Mouse (Mus musculus): ENCODE data around the gene Gldn. TPM values are rescaled to one million over a fixed set of nuclear protein-coding genes. Genes with fewer than 3 reads are reported as not detected.

Gldn gene
- polyA plus RNA-seq, 1 experiment from 2014 or later, result 0.04 TPM

DNA sequence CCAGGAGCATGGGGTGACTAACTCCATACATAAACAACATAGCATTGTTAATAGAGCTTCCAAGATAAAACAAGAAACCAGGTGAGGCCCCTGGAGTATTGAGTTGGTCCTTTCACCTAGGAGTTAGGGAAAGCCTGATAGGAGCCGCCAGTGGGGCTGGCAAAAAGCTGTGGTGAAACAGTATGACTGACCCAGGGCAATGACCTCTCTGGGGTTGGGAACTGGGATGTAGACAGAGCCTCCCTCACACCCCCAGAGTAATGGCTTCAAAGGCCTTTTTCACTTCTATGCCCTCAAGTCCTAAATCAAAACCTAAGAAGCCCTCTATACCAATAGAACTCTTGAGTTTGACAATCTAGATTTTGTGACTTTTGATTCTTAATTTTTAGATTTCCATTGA lies 21.9 kb downstream of the Gldn start:
- Histone ChIP-seq H3K4me2 (no peak overlapping the region), H3K9me3 (replicated peaks) (no peaks in the 10 kb centered on the region), H3K4me1 (no peaks in the 10 kb centered on the region), H3K4me3 (no peak overlapping the region), H3K9ac (no peak overlapping the region), H3K36me3 (no peaks in the 10 kb centered on the region), H3K27ac (no peak overlapping the region), H3K27me3 (replicated peaks) (no peaks in the 10 kb centered on the region)
- ATAC-seq, result no peak
- WGBS (ENCODE audit: insufficient replicate concordance), result 60% methylated on average over 1 of the region's 1 CpGs

DNA sequence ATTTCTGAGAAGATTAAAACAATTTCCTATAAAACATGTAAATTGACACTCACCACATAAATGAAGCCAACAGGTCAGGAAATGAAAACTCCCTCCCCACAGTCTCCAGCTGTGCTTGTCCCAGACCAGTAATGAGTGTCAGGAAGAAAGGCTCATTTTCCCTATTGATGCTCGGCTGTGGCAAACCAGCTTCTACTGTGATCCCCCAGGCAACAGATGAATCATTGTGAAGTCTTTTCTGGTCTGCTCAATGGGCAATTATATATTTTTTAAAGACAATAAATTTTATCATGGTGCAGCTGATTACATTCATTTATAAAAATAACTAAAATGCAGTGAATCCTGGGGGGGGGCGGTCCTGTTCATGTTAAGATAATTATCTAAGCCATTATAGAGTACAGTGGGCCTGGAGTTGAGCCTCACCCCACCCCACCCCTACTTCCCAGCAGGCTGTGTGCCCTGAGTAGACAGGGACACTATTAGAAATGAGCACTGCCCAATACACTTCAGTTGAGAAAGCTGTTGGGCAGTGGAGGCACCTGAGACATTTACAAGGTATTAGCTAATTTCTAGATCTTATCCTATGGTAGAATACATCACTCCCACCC lies 22.6 kb downstream of the Gldn start:
- H3K9me3 ChIP-seq (replicated peaks), result no peaks in the 10 kb centered on the region
- no peak overlapping the region for H3K9ac ChIP-seq
- H3K4me2 ChIP-seq, result no peak overlapping the region
- H3K36me3 ChIP-seq, result no peaks in the 10 kb centered on the region
- H3K27me3 ChIP-seq (replicated peaks), result no peaks in the 10 kb centered on the region
- no peak overlapping the region for H3K27ac ChIP-seq
- H3K4me3 ChIP-seq, result no peak overlapping the region
- H3K4me1 ChIP-seq, result no peaks in the 10 kb centered on the region
- no peak for ATAC-seq
- WGBS (ENCODE audit: insufficient replicate concordance), result 62% methylated on average over 2 of the region's 2 CpGs

DNA sequence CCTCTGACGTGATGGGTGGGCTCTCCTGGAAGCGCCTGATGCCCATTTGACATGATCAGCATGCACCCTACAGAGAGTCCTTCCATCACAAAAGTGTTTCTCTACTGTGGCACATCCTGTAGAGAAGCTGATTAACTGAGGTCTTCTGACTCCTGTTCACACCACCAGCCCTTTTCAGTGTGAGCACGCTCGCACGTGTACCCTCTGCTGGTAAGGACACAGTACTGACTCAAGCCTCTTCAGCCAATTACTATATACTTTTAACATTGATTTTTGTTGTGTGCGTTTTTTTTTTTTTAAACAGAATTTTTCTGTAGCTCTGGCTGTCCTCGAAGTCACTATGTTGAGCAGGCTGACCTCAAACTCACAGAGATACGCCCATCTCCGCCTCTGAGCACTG lies 30.1 kb downstream of the Gldn start:
- Histone ChIP-seq H3K4me3 (no peak overlapping the region), H3K9me3 (replicated peaks) (no peaks in the 10 kb centered on the region), H3K27me3 (replicated peaks) (no peaks in the 10 kb centered on the region), H3K27ac (no peak overlapping the region), H3K9ac (no peak overlapping the region), H3K4me2 (no peak overlapping the region), H3K36me3 (no peaks in the 10 kb centered on the region), H3K4me1 (no peaks in the 10 kb centered on the region)
- ATAC-seq, result no peak
- WGBS (ENCODE audit: insufficient replicate concordance), result 64% methylated on average over 9 of the region's 9 CpGs

DNA sequence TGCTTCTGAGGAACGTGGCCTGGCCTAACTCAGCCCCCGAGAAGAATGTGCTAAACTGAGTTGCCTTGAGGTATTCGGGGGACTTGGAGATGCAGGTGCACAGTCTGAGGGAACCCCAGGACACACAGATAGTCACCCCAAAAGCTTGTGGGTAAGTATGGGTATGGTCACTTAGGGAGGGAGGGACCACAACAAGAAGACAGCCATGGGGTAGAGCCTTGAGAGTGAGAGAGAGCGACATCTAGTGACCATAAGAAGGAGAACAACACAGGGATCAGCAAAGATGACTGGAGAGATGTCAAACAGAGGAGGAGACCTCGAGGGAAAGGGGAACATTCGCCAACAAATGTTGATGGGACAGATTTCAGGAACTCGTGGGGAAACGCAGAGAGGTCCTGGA lies 37.2 kb downstream of the Gldn start:
- no peaks in the 10 kb centered on the region for H3K27me3 ChIP-seq (replicated peaks)
- no peak overlapping the region for H3K4me3 ChIP-seq
- H3K9ac ChIP-seq, result no peak overlapping the region
- H3K4me1 ChIP-seq, result no peaks in the 10 kb centered on the region
- H3K36me3 ChIP-seq, result no peaks in the 10 kb centered on the region
- ATAC-seq, result no peak
- no peak overlapping the region for H3K4me2 ChIP-seq
- H3K27ac ChIP-seq, result no peak overlapping the region
- WGBS (ENCODE audit: insufficient replicate concordance), result 33% methylated on average over 8 of the region's 8 CpGs
- H3K9me3 ChIP-seq (replicated peaks), result no peaks in the 10 kb centered on the region

DNA sequence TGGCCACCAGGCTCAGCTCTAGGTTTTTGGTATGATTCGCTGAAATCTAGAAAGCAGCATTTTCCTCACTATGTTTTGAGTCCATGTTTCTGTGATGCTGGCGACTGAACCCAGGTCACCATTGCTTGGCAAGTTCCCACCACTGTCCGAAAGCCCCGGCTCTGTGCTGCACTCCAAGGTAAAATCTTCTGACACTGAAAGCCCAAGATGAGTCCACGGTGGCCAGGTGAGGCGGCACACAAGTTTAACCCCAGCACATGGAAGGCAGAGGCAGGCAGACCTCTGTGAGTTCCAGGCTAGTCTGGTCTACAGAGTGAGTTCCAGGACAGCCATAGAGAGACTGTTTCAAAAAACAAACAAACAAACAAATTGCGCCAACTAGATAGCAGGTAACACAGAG lies 42.9 kb downstream of the Gldn start:
- no peak overlapping the region for H3K4me2 ChIP-seq
- 69% methylated on average over 7 of the region's 7 CpGs for WGBS (ENCODE audit: insufficient replicate concordance)
- H3K27ac ChIP-seq, result no peak overlapping the region
- no peak overlapping the region for H3K4me3 ChIP-seq
- H3K27me3 ChIP-seq (replicated peaks), result no peaks in the 10 kb centered on the region
- no peak overlapping the region for H3K9ac ChIP-seq
- ATAC-seq, result no peak
- no peaks in the 10 kb centered on the region for H3K36me3 ChIP-seq
- H3K4me1 ChIP-seq, result no peaks in the 10 kb centered on the region
- H3K9me3 ChIP-seq (replicated peaks), result no peaks in the 10 kb centered on the region

DNA sequence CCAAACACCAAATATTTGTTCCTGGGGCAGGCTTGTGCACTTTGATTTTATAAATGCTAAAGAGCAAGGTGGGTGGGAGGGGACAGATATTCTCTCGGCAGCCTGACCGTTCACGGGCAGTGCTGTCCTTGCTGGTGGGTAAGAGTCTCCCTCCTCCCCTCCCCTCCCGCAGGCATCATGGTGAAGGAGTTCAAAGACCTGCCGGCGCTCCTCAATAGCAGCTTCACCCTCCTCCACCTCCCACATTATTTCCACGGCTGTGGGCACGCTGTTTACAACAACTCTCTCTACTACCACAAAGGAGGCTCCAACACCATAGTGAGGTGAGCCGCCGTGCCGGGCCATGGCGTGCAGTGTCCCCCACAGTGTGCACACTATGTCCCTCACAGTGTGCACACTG lies 49.3 kb downstream of the Gldn start:
- H3K36me3 ChIP-seq, result no peaks in the 10 kb centered on the region
- no peak overlapping the region for H3K27ac ChIP-seq
- H3K4me3 ChIP-seq, result no peak overlapping the region
- no peaks in the 10 kb centered on the region for H3K27me3 ChIP-seq (replicated peaks)
- no peak for ATAC-seq
- WGBS (ENCODE audit: insufficient replicate concordance), result 76% methylated on average over 12 of the region's 12 CpGs
- H3K4me1 ChIP-seq, result no peaks in the 10 kb centered on the region
- H3K4me2 ChIP-seq, result no peak overlapping the region
- H3K9ac ChIP-seq, result no peak overlapping the region
- H3K9me3 ChIP-seq (replicated peaks), result no peaks in the 10 kb centered on the region

DNA sequence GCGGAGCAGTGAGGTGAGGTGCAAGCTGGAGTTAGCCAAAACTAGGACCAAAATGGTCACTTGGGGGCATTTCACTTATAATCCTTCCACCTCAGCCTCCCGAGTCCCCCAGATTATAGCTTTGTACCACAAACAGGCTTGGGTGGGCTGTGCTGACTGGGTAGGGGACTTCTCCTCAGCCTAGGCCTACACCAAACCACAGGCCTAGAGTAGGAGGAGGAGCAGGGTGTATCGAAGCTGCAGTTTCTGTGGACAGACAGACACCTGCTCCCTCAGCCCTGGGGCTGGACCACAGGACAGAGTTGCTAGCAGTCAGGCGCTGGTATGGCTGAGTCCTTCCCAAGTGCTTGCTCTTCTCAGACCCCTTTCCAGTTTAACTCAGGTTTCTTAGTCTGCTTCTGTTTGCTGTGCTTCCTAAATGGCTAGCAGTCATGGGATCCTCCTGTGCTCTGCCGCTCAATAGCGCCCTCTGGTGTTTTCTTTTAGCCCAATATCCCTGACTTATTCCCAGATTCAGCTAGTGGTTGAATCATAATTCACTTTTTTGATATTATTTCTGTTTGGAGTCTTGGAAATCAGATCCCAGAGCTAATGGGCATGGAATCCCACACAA lies 50.4 kb downstream of the Gldn start:
- H3K4me2 ChIP-seq, result no peak overlapping the region
- H3K27me3 ChIP-seq (replicated peaks), result no peaks in the 10 kb centered on the region
- no peak overlapping the region for H3K27ac ChIP-seq
- H3K9ac ChIP-seq, result no peak overlapping the region
- no peak for ATAC-seq
- 49% methylated on average over 6 of the region's 6 CpGs for WGBS (ENCODE audit: insufficient replicate concordance)
- H3K4me1 ChIP-seq, result no peaks in the 10 kb centered on the region
- H3K9me3 ChIP-seq (replicated peaks), result no peaks in the 10 kb centered on the region
- H3K4me3 ChIP-seq, result no peak overlapping the region
- H3K36me3 ChIP-seq, result no peaks in the 10 kb centered on the region

DNA sequence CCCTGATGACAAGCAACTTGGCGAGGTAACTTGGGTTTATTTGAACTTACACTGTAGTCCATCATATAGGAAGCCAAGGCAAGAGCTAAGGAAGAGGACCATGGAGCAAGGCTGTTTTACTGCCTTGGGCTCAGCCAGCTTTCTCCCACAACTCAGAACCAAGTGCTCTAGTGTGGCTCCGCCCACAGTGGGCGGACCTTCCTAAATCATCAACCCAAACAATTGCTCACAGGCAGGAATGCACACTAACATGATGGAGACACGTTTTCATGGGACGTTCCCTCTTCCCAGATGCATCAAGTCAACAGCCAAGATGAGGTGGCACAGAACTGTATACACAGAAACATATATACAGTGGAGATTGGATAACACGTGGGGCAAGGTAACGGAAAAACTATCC lies 55.7 kb downstream of the Gldn start:
- Histone ChIP-seq H3K9me3 (replicated peaks) (no peaks in the 10 kb centered on the region), H3K4me2 (no peak overlapping the region), H3K27ac (no peak overlapping the region), H3K36me3 (no peaks in the 10 kb centered on the region), H3K9ac (no peak overlapping the region), H3K4me3 (no peak overlapping the region), H3K4me1 (no peaks in the 10 kb centered on the region), H3K27me3 (replicated peaks) (no peaks in the 10 kb centered on the region)
- WGBS (ENCODE audit: insufficient replicate concordance), result 64% methylated on average over 7 of the region's 7 CpGs
- no peak for ATAC-seq

DNA sequence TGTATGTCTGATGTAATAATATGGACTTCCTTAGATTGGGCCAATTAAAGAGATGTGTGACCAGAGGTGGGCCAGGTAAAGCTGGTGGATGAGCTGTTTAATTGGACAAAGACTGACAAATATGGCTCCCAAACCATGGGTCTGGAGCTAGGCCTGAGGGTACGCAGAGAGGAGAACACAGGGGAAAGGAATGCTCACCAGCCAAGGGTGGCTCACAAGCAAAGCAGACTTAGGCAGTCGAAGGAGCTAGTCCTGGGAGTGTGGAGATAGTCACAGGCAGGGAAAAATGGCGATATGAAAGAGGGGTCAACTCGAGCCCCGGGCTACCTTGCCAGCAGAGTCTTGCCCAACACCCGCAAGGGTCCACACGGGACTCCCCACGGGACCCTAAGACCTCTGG lies 70.5 kb downstream of the Gldn start:
- Histone ChIP-seq H3K9ac (no peak overlapping the region), H3K27ac (no peak overlapping the region), H3K4me2 (no peak overlapping the region), H3K4me3 (no peak overlapping the region), H3K4me1 (no peaks in the 10 kb centered on the region), H3K36me3 (no peaks in the 10 kb centered on the region), H3K9me3 (replicated peaks) (no peaks in the 10 kb centered on the region), H3K27me3 (replicated peaks) (no peaks in the 10 kb centered on the region)
- ATAC-seq, result no peak
- WGBS (ENCODE audit: insufficient replicate concordance), result 80% methylated on average over 8 of the region's 8 CpGs

Other genes with a start within 250 kb of the Gldn start
- gene Tnfaip8l3, start 218.1 kb upstream of the Gldn start, polyA plus RNA-seq (2016; fragmentation: Nextera tagmentation; extraction: Ambion mirVana), result 0.05 and 0.07 TPM in 2 replicates
- not detected in 2 replicates for gene Cyp19a1, start 18.4 kb upstream of the Gldn start, polyA plus RNA-seq (2016; fragmentation: Nextera tagmentation; extraction: Ambion mirVana)
- gene Dmxl2, start 215.1 kb downstream of the Gldn start, polyA plus RNA-seq (2016; fragmentation: Nextera tagmentation; extraction: Ambion mirVana), result 1.9 and 2.0 TPM in 2 replicates